Mouse (Mus musculus) liver, adult 2 months (tissue): ENCODE data around the gene Arhgef33. TPM values are rescaled to one million over a fixed set of nuclear protein-coding genes. Genes with fewer than 3 reads are reported as not detected.
"Not testable (repeated sequence)": the region's sequence is repeated elsewhere in the genome, so short reads cannot be mapped to it uniquely, and the experiment has no call there.

Experiments used
- DNase-seq: peaks from one replicate; pipeline ENCODE4 v3.0.0-alpha.2; 2011; ENCODE audit warnings: low read depth, low spot score; ENCODE audit errors: extremely low read depth
- H3K27ac ChIP-seq: fragments of 200-500 bp; replicated peaks from 2 replicates; pipeline ENCODE4 v1.5.1; 2012; ENCODE audit warnings: low read depth, mild to moderate bottlenecking, control low read depth, inconsistent platforms, low read length; ENCODE audit not compliant: insufficient read depth
- H3K27me3 ChIP-seq: fragments of 200-500 bp; 2 replicates; pipeline ENCODE4 v1.6.1; 2012; ENCODE audit warnings: mild to moderate bottlenecking, moderate library complexity, low read length, inconsistent platforms; ENCODE audit not compliant: control insufficient read depth, insufficient read depth
- H3K36me3 ChIP-seq: fragments of 200-500 bp; 2 replicates; pipeline ENCODE4 v1.6.1; 2012; ENCODE audit warnings: low read length, inconsistent platforms; ENCODE audit not compliant: control insufficient read depth, insufficient read depth
- H3K4me1 ChIP-seq: fragments of 200-500 bp; 2 replicates; pipeline ENCODE4 v1.6.1; 2011; ENCODE audit warnings: low read length; ENCODE audit not compliant: control insufficient read depth, insufficient read depth
- H3K4me3 ChIP-seq: fragments of 200-500 bp; 2 replicates; pipeline ENCODE4 v1.5.1; 2011; ENCODE audit warnings: low read depth, mild to moderate bottlenecking, control low read depth, low read length, moderate library complexity; ENCODE audit not compliant: insufficient read depth
- H3K79me2 ChIP-seq: fragments of 200-500 bp; 2 replicates; pipeline ENCODE4 v1.6.1; 2012; ENCODE audit warnings: inconsistent platforms, mild to moderate bottlenecking, low read length, moderate library complexity; ENCODE audit not compliant: control insufficient read depth, insufficient read depth
- H3K9ac ChIP-seq: fragments of 200-500 bp; 2 replicates; pipeline ENCODE4 v1.6.1; 2012; ENCODE audit warnings: low read depth, mild to moderate bottlenecking, control low read depth, inconsistent platforms, low read length
- CTCF ChIP-seq: fragments of 200-500 bp; IDR thresholded peaks from 2 replicates; pipeline ENCODE4 v1.5.1; 2011; ENCODE audit warnings: low read depth, low read length, control low read depth
- POLR2A ChIP-seq: fragments of 200-500 bp; IDR thresholded peaks from 2 replicates; pipeline ENCODE4 v1.6.1; 2011; ENCODE audit warnings: low read length, control low read depth; ENCODE audit not compliant: insufficient read depth; ENCODE audit errors: extremely low read depth
- WGBS: fragments of 180-500 bp; shearing (Covaris S2); methylation state at CpG from one replicate; pipeline ENCODE4 v1.1.7; 2018; 5-methylcytosine and 5-hydroxymethylcytosine counted together
- polyA plus RNA-seq: library from polyadenylated mRNA; depleted of rRNA; stranded (reverse); fragments of >200 nt; gene quantifications from 2 replicates; pipeline ENCODE4 v1.2.3, GENCODE M21; 2012
- total RNA-seq: library from RNA; depleted of rRNA; stranded (reverse); fragments of >200 nt; gene quantifications from 2 replicates; pipeline ENCODE4 v1.2.3, GENCODE M21; 2014

The Arhgef33 gene
- total and polyA plus RNA-seq, 2 experiments, result not detected

GRCm38 (mm10) chr17:80373726-80374096 lies 66.5 kb downstream of the Arhgef33 start:
- H3K27ac ChIP-seq, result no peak overlapping the region
- no peak for DNase-seq
- H3K79me2 ChIP-seq, result no peaks in the 10 kb centered on the region
- H3K9ac ChIP-seq, result peak overlapping the region; percentile 62
- peaks cover 2% of the 10 kb centered on the region; the same call in 1 of the 2 replicates for H3K4me1 ChIP-seq
- H3K36me3 ChIP-seq, result no peaks in the 10 kb centered on the region
- WGBS, result 31% methylated on average over 29 of the region's 29 CpGs
- TF ChIP-seq CTCF (no peak), POLR2A (no peak)
- no peaks in the 10 kb centered on the region; the same call in 1 of the 2 replicates for H3K27me3 ChIP-seq
- H3K4me3 ChIP-seq, result peak overlapping the region; percentile 66; the same call in 1 of the 2 replicates

GRCm38 (mm10) chr17:80378386-80378785 lies 71.2 kb downstream of the Arhgef33 start:
- not testable (repeated sequence) for H3K27me3 ChIP-seq, H3K27ac ChIP-seq, DNase-seq, H3K36me3 ChIP-seq, H3K4me1 ChIP-seq, H3K9ac ChIP-seq, H3K79me2 ChIP-seq, H3K4me3 ChIP-seq

GRCm38 (mm10) chr17:80385671-80386070 lies 78.5 kb downstream of the Arhgef33 start:
- 35% methylated on average over 1 of the region's 1 CpGs for WGBS
- Histone ChIP-seq H3K27ac (no peak overlapping the region), H3K79me2 (no peaks in the 10 kb centered on the region), H3K36me3 (no peaks in the 10 kb centered on the region), H3K27me3 (no peaks in the 10 kb centered on the region), H3K4me1 (no peaks in the 10 kb centered on the region), H3K4me3 (no peak overlapping the region), H3K9ac (no peak overlapping the region)
- no peak for TF ChIP-seq POLR2A
- no peak for TF ChIP-seq CTCF
- no peak for DNase-seq

- TF ChIP-seq CTCF, result no peak
- TF ChIP-seq POLR2A, result no peak
- H3K27me3 ChIP-seq, result no peaks in the 10 kb centered on the region
- WGBS, result 81% methylated on average over 10 of the region's 10 CpGs
These were observed 82.8 kb downstream of the Arhgef33 start for GRCm38 (mm10) chr17:80390024-80390423.

GRCm38 (mm10) chr17:80391423-80392403 lies 84.5 kb downstream of the Arhgef33 start:
- 13% methylated on average over 17 of the region's 17 CpGs for WGBS
- peak overlapping the region; percentile 42 for H3K4me3 ChIP-seq
- DNase-seq, result peak; percentile 61
- TF ChIP-seq CTCF (peak; percentile 61), POLR2A (no peak)
- H3K79me2 ChIP-seq, result no peaks in the 10 kb centered on the region
- H3K27me3 ChIP-seq, result no peaks in the 10 kb centered on the region
- peaks cover 4% of the 10 kb centered on the region for H3K36me3 ChIP-seq
- H3K9ac ChIP-seq, result peak overlapping the region; percentile 3; the same call in 1 of the 2 replicates
- peaks cover 1% of the 10 kb centered on the region; the same call in 1 of the 2 replicates for H3K4me1 ChIP-seq
- no peak overlapping the region for H3K27ac ChIP-seq

More at GRCm38 (mm10) chr17:80390024-80390423, 82.8 kb downstream of the Arhgef33 start:
- Histone ChIP-seq H3K9ac (no peak overlapping the region), H3K36me3 (no peaks in the 10 kb centered on the region), H3K79me2 (no peaks in the 10 kb centered on the region), H3K27ac (no peak overlapping the region), H3K4me3 (no peak overlapping the region), H3K4me1 (peaks cover 1% of the 10 kb centered on the region; the same call in 1 of the 2 replicates)
- DNase-seq, result no peak

- no peak overlapping the region for H3K9ac ChIP-seq
- H3K79me2 ChIP-seq, result no peaks in the 10 kb centered on the region
- H3K4me1 ChIP-seq, result no peaks in the 10 kb centered on the region
- H3K27me3 ChIP-seq, result no peaks in the 10 kb centered on the region
- no peak overlapping the region for H3K4me3 ChIP-seq
- TF ChIP-seq POLR2A (no peak), CTCF (no peak)
- no peak for DNase-seq
- H3K36me3 ChIP-seq, result peaks cover 33% of the 10 kb centered on the region
- WGBS, result 94% methylated on average over 7 of the region's 7 CpGs
- no peak overlapping the region for H3K27ac ChIP-seq
These were observed 91.0 kb downstream of the Arhgef33 start for GRCm38 (mm10) chr17:80398243-80398642.
